ENCODE assay signal across 22 mouse cellular contexts in genomic region chr2:120577799-120578198, GRCm38 (mm10). TPM values are rescaled to one million over a fixed set of nuclear protein-coding genes. Genes with fewer than 3 reads are reported as not detected.
A peak's percentile ranks its signal among the peaks of the same experiment; 100 is the strongest.
DNase-seq lines count a peak whose midpoint lies in the region; ATAC-seq and TF ChIP-seq lines count a peak whose summit lies in the region.
"Had no signal": no experiment of that assay in that cellular context is flagged by ENCODE, and none has a peak within 500 bp of the region (broad histone marks: within the 10 kb centered on the region; RNA-seq: fewer than 3 reads in every experiment).

No protein-coding gene starts in this region.

- peaks cover 6% of the 10 kb centered on the region for H3K4me1 ChIP-seq in liver, postnatal 0 days (ENCODE audit: insufficient read depth)
- no peaks in the 10 kb centered on the region; the same call in 1 of the 2 replicates for H3K4me1 ChIP-seq in bone marrow, adult 2 months (ENCODE audit: control insufficient read depth, insufficient read depth, low read length)
- H3K4me1 ChIP-seq: forebrain, embryonic 13.5 days; hindbrain, embryonic 10.5 days; midbrain, embryonic 13.5 days; neural tube, embryonic 13.5 days; stomach, embryonic 15.5 days had no signal

- H3K9me3 ChIP-seq in liver, postnatal 0 days (ENCODE audit: low read length), result no peaks in the 10 kb centered on the region
- H3K9me3 ChIP-seq: embryonic facial prominence, embryonic 12.5 days; forebrain, embryonic 13.5 days; hindbrain, embryonic 10.5 days; midbrain, embryonic 13.5 days; neural tube, embryonic 13.5 days; stomach, embryonic 15.5 days had no signal

- 0 out of 2 replicates have a peak, but pooled peaks cover 3% of the 10 kb centered on the region for H3K36me3 ChIP-seq in liver, postnatal 0 days (replicated peaks; ENCODE audit: insufficient read depth, low read length)
- H3K36me3 ChIP-seq: embryonic facial prominence, embryonic 12.5 days; midbrain, embryonic 13.5 days; neural tube, embryonic 13.5 days; stomach, embryonic 15.5 days had no signal

- no peak overlapping the region for H3K4me2 ChIP-seq in liver, postnatal 0 days (ENCODE audit: low read depth, low read length)
- H3K4me2 ChIP-seq: embryonic facial prominence, embryonic 12.5 days; forebrain, embryonic 13.5 days; midbrain, embryonic 13.5 days; neural tube, embryonic 13.5 days; stomach, embryonic 15.5 days had no signal

- H3K9ac ChIP-seq in liver, postnatal 0 days (replicated peaks), result no peak overlapping the region
- H3K9ac ChIP-seq: embryonic facial prominence, embryonic 12.5 days; forebrain, embryonic 13.5 days; midbrain, embryonic 13.5 days; neural tube, embryonic 13.5 days; stomach, embryonic 15.5 days had no signal

- WGBS in liver, postnatal 0 days (ENCODE audit: insufficient replicate concordance), result 61% methylated on average over 4 of the region's 4 CpGs
- WGBS in bone marrow, adult 2 months, result 51% methylated on average over 4 of the region's 4 CpGs

- 0 out of 2 replicates have a peak overlapping the region, but pooled peaks have one; percentile 4 for H3K27ac ChIP-seq in liver, postnatal 0 days (ENCODE audit: low read depth)
- peak overlapping the region; percentile 61; the same call in 1 of the 2 replicates for H3K27ac ChIP-seq in bone marrow, adult 2 months (ENCODE audit: control insufficient read depth, insufficient read depth, low read depth, low read length, poor library complexity)
- H3K27ac ChIP-seq: embryonic facial prominence, embryonic 12.5 days; forebrain, embryonic 13.5 days; hindbrain, embryonic 10.5 days; midbrain, embryonic 13.5 days; neural tube, embryonic 13.5 days; stomach, embryonic 15.5 days had no signal

- DNase-seq in liver, postnatal 0 days, result no peak
- DNase-seq in liver (no peak), ES-CJ7 (ENCODE audit: low read depth, low spot score) (peak; percentile 13)
- DNase-seq in right cerebral cortex, postnatal 25 days, result no peak
- DNase-seq in thymus, postnatal 25 days, result no peak
- DNase-seq: adrenal gland, postnatal 14 days; cerebellum, adult 9-10 months; gastrocnemius, postnatal 10 days; kidney, adult 8-10 months; kidney, postnatal 14 days; right cerebral cortex, adult 18-20 months; thymus, adult 18-20 months had no signal

- TF ChIP-seq CTCF in liver, postnatal 0 days (IDR thresholded peaks at IDR 0.05; ENCODE audit: low read depth), result no peak
- no peak for TF ChIP-seq CTCF in bone marrow, adult 2 months (IDR thresholded peaks at IDR 0.05; ENCODE audit: control insufficient read depth, insufficient read depth, low read length)

- no peak overlapping the region for H3K4me3 ChIP-seq in liver, postnatal 0 days (ENCODE audit: low read depth, low read length)
- H3K4me3 ChIP-seq in bone marrow, adult 2 months (replicated peaks; ENCODE audit: control insufficient read depth, low read depth, low read length), result no peak overlapping the region
- H3K4me3 ChIP-seq: embryonic facial prominence, embryonic 12.5 days; erythroblast, embryonic 14.5 days; forebrain, embryonic 13.5 days; hindbrain, embryonic 10.5 days; midbrain, embryonic 13.5 days; neural tube, embryonic 13.5 days; stomach, embryonic 15.5 days had no signal

- TF ChIP-seq POLR2A in bone marrow, adult 2 months (IDR thresholded peaks at IDR 0.05; ENCODE audit: borderline replicate concordance, control insufficient read depth, low read depth, low read length), result no peak

- H3K27me3 ChIP-seq in liver, postnatal 0 days (ENCODE audit: insufficient read depth, low read length), result no peaks in the 10 kb centered on the region
- H3K27me3 ChIP-seq: embryonic facial prominence, embryonic 12.5 days; forebrain, embryonic 13.5 days; midbrain, embryonic 13.5 days; neural tube, embryonic 13.5 days; Patski; stomach, embryonic 15.5 days had no signal

- no peak for TF ChIP-seq EP300 in liver, postnatal 0 days (IDR thresholded peaks at IDR 0.05; ENCODE audit: low read depth)

- no peak for ATAC-seq in liver, postnatal 0 days
- 0 out of 2 replicates have a peak, but pooled peaks have one; percentile 1 for ATAC-seq in megakaryocyte, adult 5-6 weeks (ENCODE audit: poor library complexity, severe bottlenecking)
- ATAC-seq: forebrain, embryonic 13.5 days; midbrain, embryonic 13.5 days; Patski had no signal

RNA-seq across cellular contexts. Expression of gene Snap23, which starts 10.3 kb away (rescaled TPM):
- 17.2 TPM in 2 replicates for polyA plus RNA-seq in liver, postnatal 0 days (2015; fragmentation: Nextera tagmentation; extraction: Ambion mirVana)
- 21.6 and 44.5 TPM in 2 replicates for polyA plus RNA-seq in bone marrow, adult 2 months (2011; ENCODE audit: insufficient read depth, insufficient read length, low replicate concordance, missing spikeins)
- 91.5 and 104 TPM in 2 replicates for total RNA-seq in megakaryocyte, adult 5-6 weeks (2015)
- 110 and 138 TPM in 2 replicates for total RNA-seq in megakaryocyte, adult 5-6 weeks (2017)

RNA-seq across cellular contexts. Expression of gene Zfp106, which starts 14.2 kb away (rescaled TPM):
- 14.9 and 18.8 TPM in 2 replicates for polyA plus RNA-seq in liver, postnatal 0 days (2015; fragmentation: Nextera tagmentation; extraction: Ambion mirVana)
- 19.1 and 27.3 TPM in 2 replicates for polyA plus RNA-seq in bone marrow, adult 2 months (2011; ENCODE audit: insufficient read depth, insufficient read length, low replicate concordance, missing spikeins)
- total RNA-seq in megakaryocyte, adult 5-6 weeks (2015), result 73.6 and 82.4 TPM in 2 replicates
- total RNA-seq in megakaryocyte, adult 5-6 weeks (2017), result 57.3 and 84.2 TPM in 2 replicates

RNA-seq across cellular contexts. Expression of gene Haus2, which starts 31.4 kb away (rescaled TPM):
- 7.9 and 9.0 TPM in 2 replicates for polyA plus RNA-seq in liver, postnatal 0 days (2015; fragmentation: Nextera tagmentation; extraction: Ambion mirVana)
- polyA plus RNA-seq in bone marrow, adult 2 months (2011; ENCODE audit: insufficient read depth, insufficient read length, low replicate concordance, missing spikeins), result 3.7 and 6.8 TPM in 2 replicates
- 15.6 and 20.1 TPM in 2 replicates for total RNA-seq in megakaryocyte, adult 5-6 weeks (2015)
- 7.8 and 12.1 TPM in 2 replicates for total RNA-seq in megakaryocyte, adult 5-6 weeks (2017)

RNA-seq across cellular contexts. Expression of gene Lrrc57, which starts 31.5 kb away (rescaled TPM):
- 9.6 and 10.0 TPM in 2 replicates for polyA plus RNA-seq in liver, postnatal 0 days (2015; fragmentation: Nextera tagmentation; extraction: Ambion mirVana)
- 7.5 and 10.3 TPM in 2 replicates for polyA plus RNA-seq in bone marrow, adult 2 months (2011; ENCODE audit: insufficient read depth, insufficient read length, low replicate concordance, missing spikeins)
- total RNA-seq in megakaryocyte, adult 5-6 weeks (2015), result 21.2 and 24.6 TPM in 2 replicates
- 19.6 and 21.3 TPM in 2 replicates for total RNA-seq in megakaryocyte, adult 5-6 weeks (2017)

RNA-seq across cellular contexts. Expression of gene Stard9, which starts 51.1 kb away (rescaled TPM):
- 1.2 and 1.3 TPM in 2 replicates for polyA plus RNA-seq in liver, postnatal 0 days (2015; fragmentation: Nextera tagmentation; extraction: Ambion mirVana)
- 1.4 and 3.6 TPM in 2 replicates for polyA plus RNA-seq in bone marrow, adult 2 months (2011; ENCODE audit: insufficient read depth, insufficient read length, low replicate concordance, missing spikeins)
- 23.6 and 26.2 TPM in 2 replicates for total RNA-seq in megakaryocyte, adult 5-6 weeks (2015)
- 16.4 and 20.9 TPM in 2 replicates for total RNA-seq in megakaryocyte, adult 5-6 weeks (2017)
